Mouse (Mus musculus): ENCODE measurements at regions not wholly inside any gene's neighbourhood (a gene's known extent, or its start where the extent isn't known, plus 50 kb on each side); places are given as distances from the start of the nearest gene placed in this dataset.

DNA sequence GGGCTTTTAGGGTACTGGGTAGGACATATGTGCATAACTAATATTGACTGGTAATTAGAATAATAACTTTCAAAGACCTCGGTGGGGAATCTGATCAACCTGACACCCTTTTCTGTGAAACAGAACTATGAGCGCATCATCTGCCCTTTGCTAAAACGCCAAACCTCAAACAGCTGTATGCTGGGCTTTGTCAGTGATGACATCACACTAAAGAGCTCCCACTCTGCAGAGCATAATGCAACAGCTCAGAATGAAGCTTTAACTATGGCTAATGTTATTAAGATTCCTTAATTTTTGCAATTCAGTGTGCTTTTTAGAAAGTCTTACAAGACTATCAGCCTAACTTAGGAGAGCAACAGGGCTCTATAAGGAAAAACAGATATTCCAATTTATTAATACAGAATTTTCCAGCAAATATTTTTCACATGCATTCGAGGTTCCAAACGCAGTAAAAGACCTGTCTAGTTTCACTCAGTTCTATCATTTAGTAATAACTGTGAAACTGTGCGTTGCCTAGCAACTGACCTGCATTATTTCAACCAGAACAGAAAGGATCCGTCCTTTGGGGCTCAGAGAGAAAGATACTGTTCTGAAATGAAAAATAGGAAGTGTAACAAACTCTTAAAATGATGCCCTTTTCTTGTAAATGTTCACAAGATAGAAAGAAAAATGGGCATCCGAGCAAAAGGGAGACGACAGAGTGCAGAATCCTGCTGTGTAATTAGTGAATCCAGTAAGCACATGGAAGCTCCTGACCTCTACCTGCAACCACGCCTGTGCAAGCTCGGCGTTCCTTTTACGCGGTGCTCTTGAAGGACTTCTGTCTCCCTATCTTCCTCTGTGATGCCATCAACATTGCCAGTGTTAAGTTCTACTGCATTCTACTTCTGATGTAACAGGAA is 242.6 kb upstream of the Ank start:
- H3K9ac ChIP-seq, result no peak overlapping the region
- H3K36me3 ChIP-seq (ENCODE audit: insufficient read depth), result no peaks in the 10 kb centered on the region
- no peak for ATAC-seq (ENCODE audit: insufficient read depth)
- H3K27ac ChIP-seq (ENCODE audit: low read depth), result no peak overlapping the region
- H3K4me3 ChIP-seq (ENCODE audit: low read depth, low read length), result no peak overlapping the region
- 66% methylated on average over 14 of the region's 14 CpGs for WGBS
- H3K9me3 ChIP-seq (ENCODE audit: low read depth, low read length), result no peaks in the 10 kb centered on the region
- H3K4me1 ChIP-seq (ENCODE audit: insufficient read depth), result no peaks in the 10 kb centered on the region
- no peaks in the 10 kb centered on the region for H3K27me3 ChIP-seq (ENCODE audit: insufficient read depth, low read length)
- TF ChIP-seq CTCF (IDR thresholded peaks at IDR 0.05; ENCODE audit: low read depth), result no peak
- no peak for DNase-seq
- H3K4me2 ChIP-seq, result no peak overlapping the region

DNA sequence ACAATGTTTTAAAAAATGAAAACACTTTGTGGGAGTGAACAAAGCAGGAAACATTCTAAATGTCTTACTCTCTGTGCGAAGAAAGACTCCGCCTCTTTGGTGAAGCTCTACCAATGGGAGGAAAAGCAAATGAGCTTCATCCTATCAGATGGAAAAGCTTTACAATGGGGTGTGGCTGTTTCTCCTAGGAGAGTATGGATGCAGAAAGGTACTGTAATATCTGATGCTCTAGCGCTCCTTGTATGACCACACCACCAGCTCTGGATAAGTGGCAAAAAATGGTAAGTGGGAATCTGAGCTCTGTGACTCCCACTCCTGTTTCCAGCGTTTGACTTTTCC is 242.0 kb upstream of the Ank start:
- no peak for DNase-seq
- 82% methylated on average over 4 of the region's 4 CpGs for WGBS
- Histone ChIP-seq H3K9me3 (ENCODE audit: low read depth, low read length) (no peaks in the 10 kb centered on the region), H3K4me3 (ENCODE audit: low read depth, low read length) (no peak overlapping the region), H3K9ac (no peak overlapping the region), H3K4me1 (ENCODE audit: insufficient read depth) (no peaks in the 10 kb centered on the region), H3K27ac (ENCODE audit: low read depth) (no peak overlapping the region), H3K4me2 (no peak overlapping the region), H3K27me3 (ENCODE audit: insufficient read depth, low read length) (no peaks in the 10 kb centered on the region), H3K36me3 (ENCODE audit: insufficient read depth) (no peaks in the 10 kb centered on the region)
- TF ChIP-seq CTCF (IDR thresholded peaks at IDR 0.05; ENCODE audit: low read depth), result no peak
- no peak for ATAC-seq (ENCODE audit: insufficient read depth)

GRCm38 (mm10) chr15:27232804-27233203 is 233.7 kb upstream of the Ank start:
- ATAC-seq (ENCODE audit: insufficient read depth) (no peak), DNase-seq (peak; percentile 15)
- WGBS, result 64% methylated on average over 5 of the region's 5 CpGs
- Histone ChIP-seq H3K27me3 (ENCODE audit: insufficient read depth, low read length) (no peaks in the 10 kb centered on the region), H3K4me1 (ENCODE audit: insufficient read depth) (no peaks in the 10 kb centered on the region), H3K4me2 (no peak overlapping the region), H3K27ac (ENCODE audit: low read depth) (no peak overlapping the region), H3K36me3 (ENCODE audit: insufficient read depth) (no peaks in the 10 kb centered on the region), H3K4me3 (ENCODE audit: low read depth, low read length) (no peak overlapping the region), H3K9me3 (ENCODE audit: low read depth, low read length) (no peaks in the 10 kb centered on the region), H3K9ac (no peak overlapping the region)
- no peak for TF ChIP-seq CTCF (IDR thresholded peaks at IDR 0.05; ENCODE audit: low read depth)

- WGBS, result 14% methylated on average over 4 of the region's 4 CpGs
- peak; percentile 98 for TF ChIP-seq CTCF (IDR thresholded peaks at IDR 0.05; ENCODE audit: low read depth)
- no peak for ATAC-seq (ENCODE audit: insufficient read depth)
Measured at GRCm38 (mm10) chr15:27234770-27235169, 231.7 kb upstream of the Ank start.

GRCm38 (mm10) chr15:27238301-27238700 is 228.2 kb upstream of the Ank start:
- H3K36me3 ChIP-seq (ENCODE audit: insufficient read depth), result no peaks in the 10 kb centered on the region
- H3K4me2 ChIP-seq, result no peak overlapping the region
- no peaks in the 10 kb centered on the region for H3K27me3 ChIP-seq (ENCODE audit: insufficient read depth, low read length)
- no peak overlapping the region for H3K27ac ChIP-seq (ENCODE audit: low read depth)
- 35% methylated on average over 1 of the region's 1 CpGs for WGBS
- H3K4me1 ChIP-seq (ENCODE audit: insufficient read depth), result no peaks in the 10 kb centered on the region; the same call in 1 of the 2 replicates
- ATAC-seq (ENCODE audit: insufficient read depth) (peak; percentile 51; the same call in 1 of the 2 replicates), DNase-seq (peak; percentile 85)
- no peak for TF ChIP-seq CTCF (IDR thresholded peaks at IDR 0.05; ENCODE audit: low read depth)
- no peak overlapping the region for H3K9ac ChIP-seq
- no peaks in the 10 kb centered on the region for H3K9me3 ChIP-seq (ENCODE audit: low read depth, low read length)
- H3K4me3 ChIP-seq (ENCODE audit: low read depth, low read length), result no peak overlapping the region

More at GRCm38 (mm10) chr15:27234770-27235169, 231.7 kb upstream of the Ank start:
- H3K4me1 ChIP-seq (ENCODE audit: insufficient read depth), result no peaks in the 10 kb centered on the region; the same call in 1 of the 2 replicates
- H3K9me3 ChIP-seq (ENCODE audit: low read depth, low read length), result no peaks in the 10 kb centered on the region
- no peaks in the 10 kb centered on the region for H3K27me3 ChIP-seq (ENCODE audit: insufficient read depth, low read length)
- H3K27ac ChIP-seq (ENCODE audit: low read depth), result no peak overlapping the region
- no peak overlapping the region for H3K4me2 ChIP-seq
- H3K36me3 ChIP-seq (ENCODE audit: insufficient read depth), result no peaks in the 10 kb centered on the region
- H3K4me3 ChIP-seq (ENCODE audit: low read depth, low read length), result no peak overlapping the region
- peak; percentile 92 for DNase-seq
- H3K9ac ChIP-seq, result no peak overlapping the region

DNA sequence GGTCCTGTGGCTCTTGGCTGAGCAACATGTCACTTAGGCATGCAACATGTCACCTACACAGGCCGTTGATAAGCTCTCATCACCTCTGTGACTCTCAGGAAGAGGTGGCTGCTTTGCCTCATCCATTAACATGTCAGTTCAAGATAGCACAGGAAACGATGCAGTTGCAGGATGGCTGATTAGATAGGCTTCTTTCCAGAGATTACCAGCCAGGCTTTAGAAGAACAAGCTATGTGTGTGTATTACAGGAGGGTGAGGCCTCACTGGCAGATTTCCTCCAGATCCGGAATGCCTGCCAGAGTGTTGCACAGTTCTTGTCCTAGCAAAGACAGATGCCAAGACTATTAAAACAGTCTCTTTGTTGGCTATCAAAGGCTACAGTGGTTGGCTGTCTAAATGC is 220.2 kb upstream of the Ank start:
- no peaks in the 10 kb centered on the region for H3K27me3 ChIP-seq (ENCODE audit: insufficient read depth, low read length)
- no peaks in the 10 kb centered on the region for H3K36me3 ChIP-seq (ENCODE audit: insufficient read depth)
- no peaks in the 10 kb centered on the region for H3K4me1 ChIP-seq (ENCODE audit: insufficient read depth)
- no peak overlapping the region for H3K27ac ChIP-seq (ENCODE audit: low read depth)
- 6% methylated on average over 3 of the region's 3 CpGs for WGBS
- DNase-seq (peak; percentile 37), ATAC-seq (ENCODE audit: insufficient read depth) (peak; percentile 35; the same call in 1 of the 2 replicates)
- no peak overlapping the region for H3K9ac ChIP-seq
- H3K4me2 ChIP-seq, result no peak overlapping the region
- no peak overlapping the region for H3K4me3 ChIP-seq (ENCODE audit: low read depth, low read length)
- no peak for TF ChIP-seq CTCF (IDR thresholded peaks at IDR 0.05; ENCODE audit: low read depth)
- no peaks in the 10 kb centered on the region for H3K9me3 ChIP-seq (ENCODE audit: low read depth, low read length)

DNA sequence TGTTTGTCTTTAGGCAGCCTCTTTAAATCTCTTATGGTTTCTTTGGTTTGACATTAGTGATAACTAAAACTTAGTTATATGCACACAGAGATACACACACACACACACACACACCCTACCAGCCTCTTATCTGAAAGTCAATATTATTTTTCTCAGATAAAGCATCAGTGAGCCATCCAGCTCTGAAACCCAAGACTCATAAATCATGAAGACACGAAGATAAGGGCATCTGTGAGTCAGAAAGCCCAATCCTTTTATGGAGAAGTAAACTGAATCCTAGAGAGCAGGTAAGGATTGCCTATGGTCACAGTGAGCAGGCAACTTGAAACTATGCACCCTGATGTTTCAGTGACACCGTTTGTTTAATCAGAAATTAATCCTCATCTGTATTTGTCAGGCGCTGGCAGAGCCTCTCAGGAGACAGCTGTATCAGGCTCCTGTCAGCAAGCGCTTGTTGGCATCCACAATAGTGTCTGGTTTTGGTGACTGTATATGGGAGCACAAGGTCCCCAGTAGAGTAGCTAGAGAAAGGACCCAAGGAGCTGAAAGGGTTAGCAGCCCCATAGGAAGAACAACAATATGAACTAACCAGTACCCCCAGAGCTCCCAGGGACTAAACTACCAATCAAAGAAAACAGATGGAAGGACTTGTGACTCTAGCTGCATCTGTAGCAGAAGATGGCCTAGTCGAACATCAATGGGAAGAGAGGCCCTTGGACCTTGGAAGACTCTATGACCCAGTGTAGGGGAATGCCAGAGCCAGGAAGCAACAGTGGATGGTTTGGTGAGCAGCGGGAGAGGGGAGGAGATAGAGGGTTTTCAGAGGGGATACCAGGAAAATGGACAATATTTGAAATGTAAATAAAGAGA is 207.3 kb upstream of the Ank start:
- TF ChIP-seq CTCF (IDR thresholded peaks at IDR 0.05; ENCODE audit: low read depth), result no peak
- WGBS, result 29% methylated on average over 6 of the region's 6 CpGs
- Histone ChIP-seq H3K9me3 (ENCODE audit: low read depth, low read length) (no peaks in the 10 kb centered on the region), H3K36me3 (ENCODE audit: insufficient read depth) (no peaks in the 10 kb centered on the region), H3K4me1 (ENCODE audit: insufficient read depth) (no peaks in the 10 kb centered on the region; the same call in 1 of the 2 replicates), H3K9ac (no peak overlapping the region), H3K4me3 (ENCODE audit: low read depth, low read length) (no peak overlapping the region), H3K27me3 (ENCODE audit: insufficient read depth, low read length) (no peaks in the 10 kb centered on the region), H3K4me2 (no peak overlapping the region), H3K27ac (ENCODE audit: low read depth) (no peak overlapping the region)
- ATAC-seq (ENCODE audit: insufficient read depth) (no peak), DNase-seq (no peak)

All from lung, embryonic 14.5 days (tissue).